Mouse (Mus musculus): Measurements from ENCODE around the gene Orai1.

DNA sequence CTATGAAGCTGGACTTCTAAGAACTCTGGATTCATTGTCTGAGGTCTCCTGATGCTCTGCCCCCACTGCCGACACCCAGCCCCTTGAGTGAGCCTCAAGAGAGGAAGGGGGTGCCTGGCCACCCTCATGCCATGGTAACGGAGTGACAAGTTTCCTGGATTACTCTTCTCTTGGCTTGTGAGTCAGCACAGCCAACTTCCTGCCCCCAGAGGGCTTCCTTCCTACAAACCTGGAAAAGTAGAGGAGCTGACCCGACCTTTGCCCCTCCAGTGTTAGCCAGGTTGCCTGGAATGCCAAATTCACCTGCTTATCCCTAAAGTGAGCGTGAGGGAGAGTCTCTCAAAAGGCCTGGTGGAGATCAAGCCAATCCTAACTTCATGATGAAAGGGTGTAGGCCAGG lies 2.6 kb downstream of the Orai1 start:
- TF ChIP-seq CTCF (IDR thresholded peaks at IDR 0.05; ENCODE audit: low read depth), result no peak; the same call in 1 of the 2 replicates
- no peak for TF ChIP-seq EP300 (IDR thresholded peaks at IDR 0.05; ENCODE audit: low read depth)
